Mouse (Mus musculus): ENCODE data around the gene Stom. TPM values are rescaled to one million over a fixed set of nuclear protein-coding genes. Genes with fewer than 3 reads are reported as not detected.

Stom gene
- total and polyA plus RNA-seq, 2 experiments: 34.2 to 42.4 TPM

GRCm38 (mm10) chr2:35317604-35318003, 19.2 kb downstream of the Stom start:
- no peak for DNase-seq (ENCODE audit: extremely low read depth, low read depth, low spot score)
- H3K36me3 ChIP-seq (ENCODE audit: control insufficient read depth, insufficient read depth, low read length): peaks cover 21% of the 10 kb centered on the region

GRCm38 (mm10) chr2:35314300-35314699, 22.5 kb downstream of the Stom start:
- peaks cover 12% of the 10 kb centered on the region for H3K36me3 ChIP-seq (ENCODE audit: control insufficient read depth, insufficient read depth, low read length)
- no peak for DNase-seq (ENCODE audit: extremely low read depth, low read depth, low spot score)
- H3K4me1 ChIP-seq (ENCODE audit: control insufficient read depth, insufficient read depth, low read length): no peaks in the 10 kb centered on the region
- no peaks in the 10 kb centered on the region for H3K79me2 ChIP-seq (ENCODE audit: control insufficient read depth, insufficient read depth, low read length)
- no peaks in the 10 kb centered on the region for H3K27me3 ChIP-seq (ENCODE audit: control insufficient read depth, insufficient read depth, low read length)
- WGBS: 78% methylated on average over 3 of the region's 3 CpGs
- H3K9ac ChIP-seq (ENCODE audit: low read depth, low read length): no peak overlapping the region
- TF ChIP-seq POLR2A (IDR thresholded peaks at IDR 0.05; ENCODE audit: extremely low read depth, insufficient read depth, low read length) (no peak), CTCF (IDR thresholded peaks at IDR 0.05; ENCODE audit: low read depth, low read length) (no peak)
- no peak overlapping the region for H3K27ac ChIP-seq (replicated peaks; ENCODE audit: insufficient read depth, low read depth, low read length)
- H3K4me3 ChIP-seq (ENCODE audit: insufficient read depth, low read depth, low read length): no peak overlapping the region

More at GRCm38 (mm10) chr2:35317604-35318003, 19.2 kb downstream of the Stom start:
- no peak overlapping the region for H3K4me3 ChIP-seq (ENCODE audit: insufficient read depth, low read depth, low read length)
- H3K9ac ChIP-seq (ENCODE audit: low read depth, low read length): no peak overlapping the region
- no peak for TF ChIP-seq POLR2A (IDR thresholded peaks at IDR 0.05; ENCODE audit: extremely low read depth, insufficient read depth, low read length)
- TF ChIP-seq CTCF (IDR thresholded peaks at IDR 0.05; ENCODE audit: low read depth, low read length): no peak
- no peaks in the 10 kb centered on the region for H3K79me2 ChIP-seq (ENCODE audit: control insufficient read depth, insufficient read depth, low read length)
- H3K27ac ChIP-seq (replicated peaks; ENCODE audit: insufficient read depth, low read depth, low read length): no peak overlapping the region
- WGBS: 79% methylated on average over 4 of the region's 4 CpGs
- H3K27me3 ChIP-seq (ENCODE audit: control insufficient read depth, insufficient read depth, low read length): no peaks in the 10 kb centered on the region
- no peaks in the 10 kb centered on the region for H3K4me1 ChIP-seq (ENCODE audit: control insufficient read depth, insufficient read depth, low read length)

- no peak overlapping the region for H3K27ac ChIP-seq (replicated peaks; ENCODE audit: insufficient read depth, low read depth, low read length)
- no peaks in the 10 kb centered on the region for H3K4me1 ChIP-seq (ENCODE audit: control insufficient read depth, insufficient read depth, low read length)
- no peak for DNase-seq (ENCODE audit: extremely low read depth, low read depth, low spot score)
- H3K36me3 ChIP-seq (ENCODE audit: control insufficient read depth, insufficient read depth, low read length): peaks cover 3% of the 10 kb centered on the region; the same call in 1 of the 2 replicates
- no peaks in the 10 kb centered on the region for H3K27me3 ChIP-seq (ENCODE audit: control insufficient read depth, insufficient read depth, low read length)
- TF ChIP-seq CTCF (IDR thresholded peaks at IDR 0.05; ENCODE audit: low read depth, low read length) (no peak), POLR2A (IDR thresholded peaks at IDR 0.05; ENCODE audit: extremely low read depth, insufficient read depth, low read length) (no peak)
- H3K79me2 ChIP-seq (ENCODE audit: control insufficient read depth, insufficient read depth, low read length): no peaks in the 10 kb centered on the region
- no peak overlapping the region for H3K9ac ChIP-seq (ENCODE audit: low read depth, low read length)
- no peak overlapping the region for H3K4me3 ChIP-seq (ENCODE audit: insufficient read depth, low read depth, low read length)
- WGBS: 95% methylated on average over 4 of the region's 4 CpGs
These were observed 26.8 kb downstream of the Stom start for GRCm38 (mm10) chr2:35309906-35310493.

- no peaks in the 10 kb centered on the region for H3K27me3 ChIP-seq (ENCODE audit: control insufficient read depth, insufficient read depth, low read length)
- H3K4me1 ChIP-seq (ENCODE audit: control insufficient read depth, insufficient read depth, low read length): no peaks in the 10 kb centered on the region
- 52% methylated on average over 1 of the region's 1 CpGs for WGBS
- TF ChIP-seq CTCF (IDR thresholded peaks at IDR 0.05; ENCODE audit: low read depth, low read length): no peak
- TF ChIP-seq POLR2A (IDR thresholded peaks at IDR 0.05; ENCODE audit: extremely low read depth, insufficient read depth, low read length): no peak
- no peak overlapping the region for H3K4me3 ChIP-seq (ENCODE audit: insufficient read depth, low read depth, low read length)
- no peak overlapping the region for H3K27ac ChIP-seq (replicated peaks; ENCODE audit: insufficient read depth, low read depth, low read length)
- no peaks in the 10 kb centered on the region for H3K79me2 ChIP-seq (ENCODE audit: control insufficient read depth, insufficient read depth, low read length)
- DNase-seq (ENCODE audit: extremely low read depth, low read depth, low spot score): no peak
- H3K9ac ChIP-seq (ENCODE audit: low read depth, low read length): no peak overlapping the region
- no peaks in the 10 kb centered on the region for H3K36me3 ChIP-seq (ENCODE audit: control insufficient read depth, insufficient read depth, low read length)
These were observed 28.6 kb downstream of the Stom start for GRCm38 (mm10) chr2:35308166-35308565.

GRCm38 (mm10) chr2:35302049-35302885, 34.5 kb downstream of the Stom start:
- Histone ChIP-seq H3K4me1 (ENCODE audit: control insufficient read depth, insufficient read depth, low read length) (no peaks in the 10 kb centered on the region), H3K4me3 (ENCODE audit: insufficient read depth, low read depth, low read length) (no peak overlapping the region), H3K27me3 (ENCODE audit: control insufficient read depth, insufficient read depth, low read length) (no peaks in the 10 kb centered on the region), H3K27ac (replicated peaks; ENCODE audit: insufficient read depth, low read depth, low read length) (no peak overlapping the region), H3K9ac (ENCODE audit: low read depth, low read length) (no peak overlapping the region), H3K79me2 (ENCODE audit: control insufficient read depth, insufficient read depth, low read length) (no peaks in the 10 kb centered on the region), H3K36me3 (ENCODE audit: control insufficient read depth, insufficient read depth, low read length) (no peaks in the 10 kb centered on the region)
- DNase-seq (ENCODE audit: extremely low read depth, low read depth, low spot score): peak; percentile 24
- no peak for TF ChIP-seq POLR2A (IDR thresholded peaks at IDR 0.05; ENCODE audit: extremely low read depth, insufficient read depth, low read length)
- TF ChIP-seq CTCF (IDR thresholded peaks at IDR 0.05; ENCODE audit: low read depth, low read length): no peak
- 85% methylated on average over 13 of the region's 13 CpGs for WGBS

- Histone ChIP-seq H3K27me3 (ENCODE audit: control insufficient read depth, insufficient read depth, low read length) (no peaks in the 10 kb centered on the region), H3K27ac (replicated peaks; ENCODE audit: insufficient read depth, low read depth, low read length) (no peak overlapping the region), H3K9ac (ENCODE audit: low read depth, low read length) (no peak overlapping the region), H3K4me3 (ENCODE audit: insufficient read depth, low read depth, low read length) (no peak overlapping the region), H3K36me3 (ENCODE audit: control insufficient read depth, insufficient read depth, low read length) (no peaks in the 10 kb centered on the region), H3K79me2 (ENCODE audit: control insufficient read depth, insufficient read depth, low read length) (no peaks in the 10 kb centered on the region), H3K4me1 (ENCODE audit: control insufficient read depth, insufficient read depth, low read length) (no peaks in the 10 kb centered on the region)
- no peak for DNase-seq (ENCODE audit: extremely low read depth, low read depth, low spot score)
- TF ChIP-seq CTCF (IDR thresholded peaks at IDR 0.05; ENCODE audit: low read depth, low read length) (no peak), POLR2A (IDR thresholded peaks at IDR 0.05; ENCODE audit: extremely low read depth, insufficient read depth, low read length) (no peak)
- 82% methylated on average over 2 of the region's 2 CpGs for WGBS
These were observed 37.3 kb downstream of the Stom start for GRCm38 (mm10) chr2:35299437-35299836.
